Mouse (Mus musculus) thymus, postnatal 0 days (tissue): ENCODE measurements around the gene Ddx52. TPM values are rescaled to one million over a fixed set of nuclear protein-coding genes. Genes with fewer than 3 reads are reported as not detected.

Experiments used
- DNase-seq: peaks from one replicate; pipeline ENCODE4 v3.0.0-alpha.2; 2015; ENCODE audit warnings: low spot score
- polyA plus RNA-seq: library from polyadenylated mRNA; unstranded; fragments of >200 nt; fragmentation: Nextera tagmentation; extraction: Ambion mirVana; gene quantifications from 2 replicates; pipeline ENCODE4 v1.2.1, GENCODE M21; 2015

Gene Ddx52
- polyA plus RNA-seq, result 51.0 and 51.2 TPM in 2 replicates

- DNase-seq, result peak; percentile 89
Measured at GRCm38 (mm10) chr11:83941950-83942840, at the start of gene Ddx52. Gene Ddx52 (plus strand): TSS chr11:83942062.

GRCm38 (mm10) chr11:83893325-83893724 is 48.5 kb upstream of the Ddx52 start:
- no peak for DNase-seq

GRCm38 (mm10) chr11:83896430-83897410 is 45.1 kb upstream of the Ddx52 start:
- DNase-seq, result no peak

DNA sequence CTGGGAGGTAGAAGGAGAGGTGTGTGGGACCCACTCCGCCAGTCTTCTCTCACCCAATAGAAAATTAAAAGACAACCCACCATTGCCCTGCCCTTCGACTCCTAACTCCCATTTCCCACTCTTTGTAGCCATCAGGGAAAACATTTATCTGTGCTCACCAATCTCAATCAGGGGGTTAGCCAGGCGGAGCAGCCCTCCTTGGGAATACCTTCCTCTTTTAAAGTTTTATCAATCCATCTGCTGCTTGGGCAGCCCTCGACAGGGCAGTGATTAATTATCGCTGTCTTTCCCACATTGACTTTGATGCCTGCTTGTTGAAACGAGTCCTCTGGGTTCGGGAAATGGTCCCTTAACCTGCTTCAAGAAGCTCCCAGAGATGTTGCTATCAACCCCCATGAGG is 44.3 kb upstream of the Ddx52 start:
- no peak for DNase-seq

DNA sequence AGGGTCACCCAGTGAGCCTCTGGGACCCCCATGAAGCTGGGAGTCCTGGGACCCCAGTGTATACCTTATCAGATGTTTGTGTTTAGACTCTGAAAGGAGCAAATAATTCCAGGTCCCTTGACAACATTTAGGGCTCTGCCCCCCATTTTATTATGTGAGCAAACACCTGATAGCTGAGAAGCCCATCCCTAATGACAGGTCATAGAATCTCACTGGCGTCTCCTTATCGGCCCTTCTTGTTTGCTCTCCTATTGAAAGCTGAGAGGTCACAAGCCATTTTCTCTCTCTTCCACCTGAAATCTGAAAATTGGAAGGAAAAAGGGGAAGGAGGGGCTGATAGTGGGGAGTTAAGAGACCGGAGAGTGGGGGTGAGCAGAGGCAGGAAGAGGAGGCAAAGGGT is 39.0 kb upstream of the Ddx52 start:
- DNase-seq, result no peak

GRCm38 (mm10) chr11:83905756-83906155 is 36.1 kb upstream of the Ddx52 start:
- DNase-seq, result no peak

GRCm38 (mm10) chr11:83908376-83908775 is 33.5 kb upstream of the Ddx52 start:
- DNase-seq, result no peak

GRCm38 (mm10) chr11:83913824-83914311 is 28.0 kb upstream of the Ddx52 start:
- DNase-seq, result no peak

DNA sequence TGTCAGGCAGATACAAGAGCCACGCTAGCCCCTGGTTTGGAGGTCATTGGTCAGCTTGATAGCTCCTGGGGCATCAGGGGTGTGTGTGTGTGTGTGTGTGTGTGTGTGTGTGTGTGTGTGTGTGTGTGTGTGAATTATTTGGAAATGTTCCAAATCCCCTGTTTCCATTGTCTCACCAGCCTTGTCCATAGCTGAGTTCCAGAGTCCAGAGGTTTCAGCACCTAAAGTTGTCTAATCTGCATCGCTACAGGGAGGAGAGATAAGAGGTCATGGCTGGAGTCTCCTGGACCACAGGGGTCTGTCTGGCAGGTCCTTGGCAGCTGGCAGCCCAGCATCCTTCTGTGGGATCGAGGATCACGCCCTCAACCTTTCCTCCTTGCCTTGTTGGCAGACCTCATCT is 27.4 kb upstream of the Ddx52 start:
- DNase-seq, result no peak

- DNase-seq, result no peak
Measured at GRCm38 (mm10) chr11:83922600-83922999, 19.3 kb upstream of the Ddx52 start.

- peak; percentile 25 for DNase-seq
Measured at GRCm38 (mm10) chr11:83927097-83927496, 14.8 kb upstream of the Ddx52 start.

DNA sequence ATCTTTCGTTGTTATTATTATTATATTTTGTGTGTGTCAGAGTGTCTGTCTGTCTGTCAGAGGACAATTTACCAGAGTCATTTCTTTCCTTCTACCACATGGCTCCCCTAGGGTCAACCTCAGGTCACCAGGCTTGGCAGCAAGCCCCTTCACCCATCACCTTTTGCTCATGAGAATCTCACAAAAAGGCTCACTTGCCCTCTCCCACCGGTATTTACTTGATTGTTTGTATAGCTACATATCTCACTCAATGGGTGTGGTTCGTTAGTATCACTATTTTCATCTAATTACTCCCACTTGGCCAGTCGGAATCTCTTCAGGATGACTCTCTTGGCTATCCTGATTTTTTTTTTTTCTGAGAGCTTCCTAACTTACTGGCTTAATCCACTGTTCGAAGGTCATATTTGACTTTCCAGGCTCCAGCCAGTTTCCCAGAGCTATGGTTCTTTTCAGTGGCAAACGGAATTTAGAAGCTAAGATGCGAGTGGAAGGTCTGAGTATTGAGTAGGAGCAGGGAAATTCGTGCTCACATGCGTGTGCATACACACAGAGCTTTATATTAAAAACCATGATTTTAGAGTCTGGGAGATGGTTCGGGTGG is 9.3 kb upstream of the Ddx52 start:
- no peak for DNase-seq

GRCm38 (mm10) chr11:83933376-83933775 is 8.5 kb upstream of the Ddx52 start:
- DNase-seq, result no peak

DNA sequence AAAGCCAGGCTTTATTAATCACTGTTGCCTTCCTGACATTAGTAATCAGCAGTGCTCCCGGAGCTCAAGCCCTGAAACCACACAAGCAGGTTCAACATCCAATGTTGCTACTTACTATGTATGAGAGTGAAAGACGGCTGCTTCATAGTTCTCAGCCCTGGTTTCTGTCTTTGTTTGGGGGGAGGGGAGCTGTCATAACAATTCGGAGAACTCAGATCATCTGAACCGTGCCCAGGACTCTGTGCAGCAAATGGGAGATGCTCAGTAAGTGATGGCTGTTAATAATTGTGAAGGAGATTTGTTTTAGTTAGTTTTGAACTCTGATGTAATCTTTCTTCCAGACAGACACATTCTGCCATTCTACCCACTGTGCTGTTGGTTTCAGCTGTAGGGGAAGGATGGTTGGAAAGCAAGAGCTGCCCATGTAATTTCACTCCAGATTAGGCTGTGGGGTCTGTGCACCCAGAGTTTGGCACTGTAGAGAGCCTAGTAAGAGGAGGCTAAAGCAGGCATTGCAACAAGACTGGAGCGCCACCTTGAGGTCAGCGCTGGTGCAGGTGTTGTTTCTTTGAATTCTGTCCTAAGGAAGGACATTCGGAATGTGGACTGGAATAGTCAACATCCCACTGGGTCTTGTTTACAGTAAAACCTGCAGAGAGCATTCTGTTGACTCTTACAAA is 5.7 kb upstream of the Ddx52 start:
- DNase-seq, result peak; percentile 59

GRCm38 (mm10) chr11:83938556-83938955 is 3.3 kb upstream of the Ddx52 start:
- no peak for DNase-seq

GRCm38 (mm10) chr11:83956822-83957221 is 15.0 kb downstream of the Ddx52 start:
- DNase-seq, result no peak

- no peak for DNase-seq
Measured at GRCm38 (mm10) chr11:83961983-83962382, 20.1 kb downstream of the Ddx52 start.

DNA sequence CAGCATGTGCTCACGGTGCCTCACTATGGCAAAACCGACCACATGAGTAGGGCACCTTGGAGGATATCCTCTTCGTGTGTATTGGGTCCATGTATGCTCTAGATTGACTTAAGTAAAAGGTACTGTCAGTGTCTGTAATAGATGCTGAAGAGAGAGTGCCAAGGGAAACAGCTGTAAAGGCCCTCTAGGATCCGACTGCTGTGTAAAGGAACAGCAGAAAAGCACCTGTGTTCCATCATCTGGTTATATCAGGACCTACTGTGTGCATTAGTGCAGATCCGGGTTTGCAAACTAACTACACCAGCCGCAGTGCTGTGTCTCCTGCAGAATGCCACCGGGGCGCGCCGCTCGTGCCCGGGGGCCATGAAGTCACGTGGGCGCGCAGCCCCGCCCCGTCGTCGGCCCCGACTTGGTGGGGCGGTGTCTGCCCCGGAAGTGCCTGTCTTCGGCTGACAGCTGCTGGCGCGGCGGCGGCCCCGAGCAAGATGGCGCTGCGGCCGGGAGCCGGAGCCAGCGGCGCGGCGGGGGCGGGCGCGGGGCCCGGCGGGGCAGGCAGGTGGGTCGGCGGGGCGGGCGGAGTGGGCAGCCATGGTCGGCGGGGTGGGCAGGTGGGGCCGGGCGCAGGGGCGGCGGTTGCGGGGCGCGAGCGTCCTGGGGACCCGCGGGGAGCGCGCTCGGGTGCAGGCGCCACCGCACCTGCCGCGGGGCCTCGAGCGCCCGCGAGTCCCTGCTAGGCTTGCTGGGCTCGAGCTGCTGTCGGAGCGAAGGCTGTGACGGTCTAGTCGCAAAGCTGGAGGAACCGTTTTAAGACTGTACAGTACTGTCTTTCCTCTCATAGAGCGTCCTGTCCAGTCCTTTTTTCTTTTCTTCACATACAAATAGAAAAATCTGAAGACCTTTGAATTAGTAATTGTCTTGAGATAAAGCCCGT is 22.4 kb downstream of the Ddx52 start, which contains the start of gene Synrg:
Synrg (plus strand) TSS at position 438 of the 931 bp plus-strand sequence.
- peak; percentile 94 for DNase-seq

GRCm38 (mm10) chr11:83967436-83968204 is 25.8 kb downstream of the Ddx52 start:
- no peak for DNase-seq
